Mouse (Mus musculus): ENCODE results near the gene Gm20390. TPM values are rescaled to one million over a fixed set of nuclear protein-coding genes. Genes with fewer than 3 reads are reported as not detected.

Gene Gm20390
- 10 to 100 TPM in 2 of 4 experiments, 1 to 10 TPM in 2; 7.0 to 15.4 (median 9.8) TPM for total RNA-seq (2022)

GRCm38 (mm10) chr11:93968005-93968847 is at the start of gene Gm20390, which contains the start of gene Nme1:
Gene Gm20390 (minus strand): TSS chr11:93968293.
Gene Nme1 (minus strand): TSS chr11:93968521.
- DNase-seq (ENCODE audit: low spot score in 2 of 2): peak; percentile 96

GRCm38 (mm10) chr11:94003346-94003745 is 35.3 kb upstream of the Gm20390 start:
- no peak for DNase-seq (ENCODE audit: low spot score in 2 of 2)

- no peak for DNase-seq (ENCODE audit: low spot score in 2 of 2)
These were observed 31.2 kb upstream of the Gm20390 start for GRCm38 (mm10) chr11:93999276-93999675.

- peak; percentile 39 to 46 for DNase-seq (ENCODE audit: low spot score in 2 of 2)
These were observed 29.2 kb upstream of the Gm20390 start for GRCm38 (mm10) chr11:93997141-93997775.

- DNase-seq (ENCODE audit: low spot score in 2 of 2): peak; percentile 46 to 59
These were observed 28.4 kb upstream of the Gm20390 start for GRCm38 (mm10) chr11:93996306-93997140.

- DNase-seq (ENCODE audit: low spot score in 2 of 2): peak; percentile 89 to 93
These were observed 27.7 kb upstream of the Gm20390 start, which contains the start of gene Spag9 for GRCm38 (mm10) chr11:93995720-93996305. Gene Spag9 (plus strand): TSS chr11:93996091.

GRCm38 (mm10) chr11:93995111-93995719 is 27.1 kb upstream of the Gm20390 start:
- peak; percentile 84 for DNase-seq (ENCODE audit: low spot score in 2 of 2)

GRCm38 (mm10) chr11:93994531-93994930 is 26.4 kb upstream of the Gm20390 start:
- no peak for DNase-seq (ENCODE audit: low spot score in 2 of 2)

- no peak for DNase-seq (ENCODE audit: low spot score in 2 of 2)
These were observed 20.4 kb upstream of the Gm20390 start for GRCm38 (mm10) chr11:93988328-93989062.

- DNase-seq (ENCODE audit: low spot score in 2 of 2): peak; percentile 45 to 59
These were observed 19.7 kb upstream of the Gm20390 start for GRCm38 (mm10) chr11:93987625-93988327.

- DNase-seq (ENCODE audit: low spot score in 2 of 2): no peak
These were observed 18.9 kb upstream of the Gm20390 start for GRCm38 (mm10) chr11:93987026-93987425.

- no peak for DNase-seq (ENCODE audit: low spot score in 2 of 2)
These were observed 18.2 kb upstream of the Gm20390 start for GRCm38 (mm10) chr11:93986298-93986697.

GRCm38 (mm10) chr11:93985265-93985664 is 17.2 kb upstream of the Gm20390 start:
- no peak for DNase-seq (ENCODE audit: low spot score in 2 of 2)

GRCm38 (mm10) chr11:93984619-93985018 is 16.5 kb upstream of the Gm20390 start:
- no peak for DNase-seq (ENCODE audit: low spot score in 2 of 2)

GRCm38 (mm10) chr11:93979502-93980049 is 11.5 kb upstream of the Gm20390 start:
- no peak for DNase-seq (ENCODE audit: low spot score in 2 of 2)

GRCm38 (mm10) chr11:93972951-93973350 is 4.9 kb upstream of the Gm20390 start:
- no peak for DNase-seq (ENCODE audit: low spot score in 2 of 2)

GRCm38 (mm10) chr11:93969799-93970198 is 1.7 kb upstream of the Gm20390 start:
- DNase-seq (ENCODE audit: low spot score in 2 of 2): no peak

- DNase-seq (ENCODE audit: low spot score in 2 of 2): no peak
These were observed 1.1 kb upstream of the Gm20390 start for GRCm38 (mm10) chr11:93969171-93969570.

- DNase-seq (ENCODE audit: low spot score in 2 of 2): no peak
These were observed 695 bp upstream of the Gm20390 start for GRCm38 (mm10) chr11:93968848-93969128.

Data from gastrocnemius, adult 8-10 months (tissue).